13 mouse cellular contexts compared by ENCODE assay signal in the genomic region with DNA sequence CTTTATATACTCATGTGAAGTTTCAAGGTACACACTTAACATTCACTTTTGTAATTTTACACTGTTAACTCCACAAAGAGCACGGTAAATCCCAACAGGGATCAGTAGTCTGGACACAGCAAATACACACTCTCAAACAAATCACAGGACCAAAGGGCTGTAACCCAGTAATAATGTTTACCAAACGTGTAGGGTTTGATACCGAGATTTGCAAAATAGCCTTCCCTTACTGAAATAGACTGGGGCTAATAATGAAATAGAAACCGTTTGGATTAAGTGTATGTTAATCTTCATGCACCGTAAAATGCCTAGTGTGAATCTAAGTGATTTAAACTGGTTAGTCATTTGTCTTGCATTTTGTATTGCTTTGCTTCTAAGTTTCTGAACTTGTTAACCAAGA. TPM values are rescaled to one million over a fixed set of nuclear protein-coding genes. Genes with fewer than 3 reads are reported as not detected.
DNase-seq lines count a peak whose midpoint lies in the region; ATAC-seq and TF ChIP-seq lines count a peak whose summit lies in the region.
"Had no signal": no experiment of that assay in that cellular context is flagged by ENCODE, and none has a peak within 500 bp of the region (broad histone marks: within the 10 kb centered on the region; RNA-seq: fewer than 3 reads in every experiment).

No protein-coding gene starts in this region.

- no peak for DNase-seq in heart, adult 18-20 months
- DNase-seq in stomach, postnatal 0 days (ENCODE audit: low spot score): no peak
- DNase-seq: adrenal gland, adult 2 months; cerebellum, adult 18-20 months; kidney, postnatal 25 days had no signal

- WGBS in heart, embryonic 14.5 days: 31% methylated on average over 5 of the region's 5 CpGs
- WGBS in stomach, embryonic 14.5 days: 18% methylated on average over 5 of the region's 5 CpGs
- 10% methylated on average over 5 of the region's 5 CpGs for WGBS in stomach, postnatal 0 days
- 26% methylated on average over 5 of the region's 5 CpGs for WGBS in liver, embryonic 12.5 days (ENCODE audit: insufficient replicate concordance)
- 14% methylated on average over 5 of the region's 5 CpGs for WGBS in stomach, embryonic 16.5 days

- peak overlapping the region; percentile 93; the same call in 1 of the 2 replicates for H3K9ac ChIP-seq in heart, embryonic 14.5 days (ENCODE audit: low read length)
- H3K9ac ChIP-seq in stomach, embryonic 14.5 days (replicated peaks; ENCODE audit: low read depth, low read length): no peak overlapping the region
- H3K9ac ChIP-seq in stomach, postnatal 0 days (ENCODE audit: low read length): no peak overlapping the region
- no peak overlapping the region; the same call in 1 of the 2 replicates for H3K9ac ChIP-seq in liver, embryonic 12.5 days
- H3K9ac ChIP-seq in stomach, embryonic 16.5 days (ENCODE audit: low read length): no peak overlapping the region

- no peak for TF ChIP-seq CTCF in stomach, postnatal 0 days (IDR thresholded peaks at IDR 0.05; ENCODE audit: low read depth)

- peak overlapping the region; percentile 90 for H3K4me2 ChIP-seq in heart, embryonic 14.5 days (ENCODE audit: low read length)
- H3K4me2 ChIP-seq in stomach, embryonic 14.5 days (replicated peaks; ENCODE audit: low read depth, low read length): peak overlapping the region; percentile 82
- H3K4me2 ChIP-seq in stomach, postnatal 0 days (replicated peaks; ENCODE audit: low read depth): no peak overlapping the region
- H3K4me2 ChIP-seq in liver, embryonic 12.5 days: peak overlapping the region; percentile 93
- H3K4me2 ChIP-seq in stomach, embryonic 16.5 days (ENCODE audit: low read depth, low read length): peak overlapping the region; percentile 72

- ATAC-seq in heart, embryonic 14.5 days (ENCODE audit: insufficient number of reproducible peaks, insufficient read depth, low FRiP score, low read depth): no peak
- no peak for ATAC-seq in stomach, embryonic 14.5 days (ENCODE audit: insufficient number of reproducible peaks, insufficient read depth, low FRiP score, low read depth)
- no peak for ATAC-seq in stomach, postnatal 0 days (ENCODE audit: low FRiP score, low TSS enrichment)
- ATAC-seq in liver, embryonic 12.5 days: no peak
- no peak for ATAC-seq in stomach, embryonic 16.5 days (ENCODE audit: insufficient read depth, low FRiP score)
- ATAC-seq in activated CD4-positive, CD25-positive, alpha-beta regulatory T cell, adult 4 months: no peak
- ATAC-seq in megakaryocyte progenitor cell, adult 5-6 weeks (replicated peaks; ENCODE audit: poor library complexity): no peak

- no peak overlapping the region for H3K27ac ChIP-seq in heart, embryonic 14.5 days (replicated peaks in 1 of 2; ENCODE audit: control insufficient read depth in 1 of 2, insufficient read depth in 1 of 2, low read depth in 2 of 2, low read length in 2 of 2)
- no peak overlapping the region for H3K27ac ChIP-seq in stomach, embryonic 14.5 days (ENCODE audit: low read length)
- H3K27ac ChIP-seq in stomach, postnatal 0 days (replicated peaks): no peak overlapping the region
- no peak overlapping the region for H3K27ac ChIP-seq in liver, embryonic 12.5 days
- no peak overlapping the region for H3K27ac ChIP-seq in stomach, embryonic 16.5 days (ENCODE audit: low read length)

- peak overlapping the region in 1 of 2 experiments; percentile 87; a peak in 1 of 4 replicates for H3K4me3 ChIP-seq in heart, embryonic 14.5 days (ENCODE audit: control insufficient read depth in 1 of 2, insufficient read depth in 1 of 2, low read depth in 1 of 2, low read length in 2 of 2)
- peak overlapping the region; percentile 62; the same call in 1 of the 2 replicates for H3K4me3 ChIP-seq in stomach, embryonic 14.5 days (ENCODE audit: low read depth, low read length)
- no peak overlapping the region for H3K4me3 ChIP-seq in stomach, postnatal 0 days (ENCODE audit: low read depth, low read length)
- peak overlapping the region; percentile 85 for H3K4me3 ChIP-seq in liver, embryonic 12.5 days
- H3K4me3 ChIP-seq in stomach, embryonic 16.5 days (replicated peaks; ENCODE audit: low read length): no peak overlapping the region

- H3K27me3 ChIP-seq in heart, embryonic 14.5 days (ENCODE audit: control insufficient read depth, insufficient read depth, low read length): no peaks in the 10 kb centered on the region
- H3K27me3 ChIP-seq in stomach, embryonic 14.5 days (ENCODE audit: control insufficient read depth, insufficient read depth, low read length): no peaks in the 10 kb centered on the region
- no peaks in the 10 kb centered on the region for H3K27me3 ChIP-seq in stomach, postnatal 0 days (ENCODE audit: control insufficient read depth, insufficient read depth, low read length)
- H3K27me3 ChIP-seq in liver, embryonic 12.5 days (replicated peaks): no peaks in the 10 kb centered on the region
- no peaks in the 10 kb centered on the region for H3K27me3 ChIP-seq in stomach, embryonic 16.5 days (ENCODE audit: control insufficient read depth, insufficient read depth, low read length)
- H3K27me3 ChIP-seq: limb, embryonic 15.5 days had no signal

- no peaks in the 10 kb centered on the region for H3K9me3 ChIP-seq in heart, embryonic 14.5 days (ENCODE audit: control insufficient read depth, low read length)
- no peaks in the 10 kb centered on the region for H3K9me3 ChIP-seq in stomach, embryonic 14.5 days (ENCODE audit: control insufficient read depth, low read depth, low read length)
- H3K9me3 ChIP-seq in stomach, postnatal 0 days (ENCODE audit: control insufficient read depth, low read length): no peaks in the 10 kb centered on the region
- no peaks in the 10 kb centered on the region for H3K9me3 ChIP-seq in liver, embryonic 12.5 days (replicated peaks)
- no peaks in the 10 kb centered on the region for H3K9me3 ChIP-seq in stomach, embryonic 16.5 days (replicated peaks; ENCODE audit: control insufficient read depth, low read length)
- H3K9me3 ChIP-seq: limb, embryonic 15.5 days had no signal

- peaks cover 0 to 16% of the 10 kb centered on the region in 2 experiments; a peak in 3 of 4 replicates for H3K4me1 ChIP-seq in heart, embryonic 14.5 days (ENCODE audit: control insufficient read depth in 2 of 2, insufficient read depth in 2 of 2, low read length in 2 of 2)
- 0 out of 2 replicates have a peak, but pooled peaks cover 7% of the 10 kb centered on the region for H3K4me1 ChIP-seq in stomach, embryonic 14.5 days (ENCODE audit: control insufficient read depth, insufficient read depth, low read length)
- no peaks in the 10 kb centered on the region for H3K4me1 ChIP-seq in stomach, postnatal 0 days (replicated peaks; ENCODE audit: control insufficient read depth, insufficient read depth)
- H3K4me1 ChIP-seq in liver, embryonic 12.5 days: peaks cover 27% of the 10 kb centered on the region
- H3K4me1 ChIP-seq in stomach, embryonic 16.5 days (ENCODE audit: control insufficient read depth, insufficient read depth, low read length): peaks cover 6% of the 10 kb centered on the region; the same call in 1 of the 2 replicates

- H3K36me3 ChIP-seq in heart, embryonic 14.5 days (ENCODE audit: control insufficient read depth, insufficient read depth, low read length): peaks cover 18% of the 10 kb centered on the region
- H3K36me3 ChIP-seq in stomach, embryonic 14.5 days (ENCODE audit: control insufficient read depth, insufficient read depth, low read length): no peaks in the 10 kb centered on the region
- H3K36me3 ChIP-seq in stomach, postnatal 0 days (ENCODE audit: control insufficient read depth, insufficient read depth, low read length): no peaks in the 10 kb centered on the region; the same call in 1 of the 2 replicates
- peaks cover 16% of the 10 kb centered on the region for H3K36me3 ChIP-seq in liver, embryonic 12.5 days
- H3K36me3 ChIP-seq in stomach, embryonic 16.5 days (ENCODE audit: control insufficient read depth, insufficient read depth, low read length): 0 out of 2 replicates have a peak, but pooled peaks cover 7% of the 10 kb centered on the region

- TF ChIP-seq EP300 in stomach, postnatal 0 days (optimal IDR thresholded peaks at IDR 0.05): no peak

RNA-seq across cellular contexts. Expression of a gene that starts 1.2 kb away (rescaled TPM):
- 30.4 and 30.6 TPM in 2 replicates for polyA plus RNA-seq in heart, embryonic 14.5 days (2014; fragmentation: Nextera tagmentation; extraction: Ambion mirVana)
- total RNA-seq in heart, adult 18-20 months (2021): 10 to 100 TPM; 23.3 to 24.9 TPM
- polyA plus RNA-seq in stomach, embryonic 14.5 days (2014; fragmentation: Nextera tagmentation; extraction: Ambion mirVana): 26.1 and 31.3 TPM in 2 replicates
- 18.2 and 19.8 TPM in 2 replicates for polyA plus RNA-seq in stomach, postnatal 0 days (2015; fragmentation: Nextera tagmentation; extraction: Ambion mirVana)
- 14.5 and 16.0 TPM in 2 replicates for polyA plus RNA-seq in liver, embryonic 12.5 days (2016; fragmentation: Nextera tagmentation; extraction: Ambion mirVana)
- polyA plus RNA-seq in stomach, embryonic 16.5 days (2015; fragmentation: Nextera tagmentation; extraction: Ambion mirVana): 35.6 and 36.0 TPM in 2 replicates
- polyA plus RNA-seq in activated CD4-positive, CD25-positive, alpha-beta regulatory T cell, adult 4 months (2017; shearing (Covaris generic)): 10 to 100 TPM; 40.0 to 44.5 TPM
- 31.8 and 36.1 TPM in 2 replicates for total RNA-seq in megakaryocyte progenitor cell, adult 5-6 weeks (2015)
- total RNA-seq in megakaryocyte progenitor cell, adult 5-6 weeks (2017): 17.1 and 21.6 TPM in 2 replicates

RNA-seq across cellular contexts. Expression of a gene that starts 16.4 kb away (rescaled TPM):
- 0.94 TPM in 1 of 2 replicates, not detected in the other for polyA plus RNA-seq in heart, embryonic 14.5 days (2014; fragmentation: Nextera tagmentation; extraction: Ambion mirVana)
- under 1 TPM in 1 of 2 experiments, not detected in 1; 0.65 TPM for total RNA-seq in heart, adult 18-20 months (2021)
- 0.59 and 0.73 TPM in 2 replicates for polyA plus RNA-seq in stomach, embryonic 14.5 days (2014; fragmentation: Nextera tagmentation; extraction: Ambion mirVana)
- polyA plus RNA-seq in stomach, postnatal 0 days (2015; fragmentation: Nextera tagmentation; extraction: Ambion mirVana): not detected in 2 replicates
- polyA plus RNA-seq in liver, embryonic 12.5 days (2016; fragmentation: Nextera tagmentation; extraction: Ambion mirVana): 0.15 and 0.61 TPM in 2 replicates
- 0.40 and 1.2 TPM in 2 replicates for polyA plus RNA-seq in stomach, embryonic 16.5 days (2015; fragmentation: Nextera tagmentation; extraction: Ambion mirVana)
- 1 to 10 TPM in 1 of 2 experiments, not detected in 1; 1.6 TPM for polyA plus RNA-seq in activated CD4-positive, CD25-positive, alpha-beta regulatory T cell, adult 4 months (2017; shearing (Covaris generic))
- not detected in 2 replicates for total RNA-seq in megakaryocyte progenitor cell, adult 5-6 weeks (2015)
- total RNA-seq in megakaryocyte progenitor cell, adult 5-6 weeks (2017): not detected in 2 replicates
- total RNA-seq: granulocyte monocyte progenitor cell, adult 5-6 weeks had no signal
- polyA plus RNA-seq: adrenal gland, adult 2 months had no signal

RNA-seq across cellular contexts. Expression of a gene that starts 42.4 kb away (rescaled TPM):
- polyA plus RNA-seq in heart, embryonic 14.5 days (2014; fragmentation: Nextera tagmentation; extraction: Ambion mirVana): 50.8 and 60.3 TPM in 2 replicates
- total RNA-seq in heart, adult 18-20 months (2021): 10 to 100 TPM; 56.1 to 61.2 TPM
- polyA plus RNA-seq in stomach, embryonic 14.5 days (2014; fragmentation: Nextera tagmentation; extraction: Ambion mirVana): 123 and 135 TPM in 2 replicates
- 38.8 and 51.7 TPM in 2 replicates for polyA plus RNA-seq in stomach, postnatal 0 days (2015; fragmentation: Nextera tagmentation; extraction: Ambion mirVana)
- polyA plus RNA-seq in liver, embryonic 12.5 days (2016; fragmentation: Nextera tagmentation; extraction: Ambion mirVana): 77.0 and 79.0 TPM in 2 replicates
- 79.8 and 87.4 TPM in 2 replicates for polyA plus RNA-seq in stomach, embryonic 16.5 days (2015; fragmentation: Nextera tagmentation; extraction: Ambion mirVana)
- polyA plus RNA-seq in activated CD4-positive, CD25-positive, alpha-beta regulatory T cell, adult 4 months (2017; shearing (Covaris generic)): 100 to 1,000 TPM; 113 to 115 TPM
- total RNA-seq in megakaryocyte progenitor cell, adult 5-6 weeks (2015): 250 and 274 TPM in 2 replicates
- 254 and 290 TPM in 2 replicates for total RNA-seq in megakaryocyte progenitor cell, adult 5-6 weeks (2017)

Comparison
In these comparisons a context has a peak if more than half of its experiments do, and no peak if none do; other contexts are left out.
1. H3K4me3 ChIP-seq: peak in stomach, embryonic 14.5 days (single experiment) and liver, embryonic 12.5 days (single experiment); none in stomach, postnatal 0 days (single experiment) and stomach, embryonic 16.5 days (single experiment).